Mouse (Mus musculus) testis, adult 2 months (tissue): ENCODE results near the gene Dynlt1c. TPM values are rescaled to one million over a fixed set of nuclear protein-coding genes. Genes with fewer than 3 reads are reported as not detected.
A peak's percentile ranks its signal among the peaks of the same experiment; 100 is the strongest.
"Not testable (repeated sequence)": the region's sequence is repeated elsewhere in the genome, so short reads cannot be mapped to it uniquely, and the experiment has no call there.

Source experiments
- H3K27ac ChIP-seq: fragments of 200-500 bp; 2 replicates; pipeline ENCODE4 v1.5.1; 2012; ENCODE audit warnings: low read depth, low read length; ENCODE audit not compliant: control insufficient read depth, insufficient read depth
- H3K27me3 ChIP-seq: fragments of 200-500 bp; 2 replicates; pipeline ENCODE4 v1.6.1; 2012; ENCODE audit warnings: mild to moderate bottlenecking, low read length, moderate library complexity; ENCODE audit not compliant: control insufficient read depth, insufficient read depth
- H3K36me3 ChIP-seq: fragments of 200-500 bp; 2 replicates; pipeline ENCODE4 v1.6.1; 2012; ENCODE audit warnings: mild to moderate bottlenecking, low read length; ENCODE audit not compliant: control insufficient read depth, insufficient read depth
- H3K4me1 ChIP-seq: fragments of 200-500 bp; 2 replicates; pipeline ENCODE4 v1.6.1; 2012; ENCODE audit warnings: low read length; ENCODE audit not compliant: control insufficient read depth, insufficient read depth
- H3K4me3 ChIP-seq: fragments of 200-500 bp; 2 replicates; pipeline ENCODE4 v1.5.1; 2012; ENCODE audit warnings: low read depth, mild to moderate bottlenecking, low read length, moderate library complexity, mixed read lengths; ENCODE audit not compliant: control insufficient read depth
- POLR2A ChIP-seq: fragments of 200-500 bp; IDR thresholded peaks from 2 replicates; pipeline ENCODE4 v1.6.1; 2012; ENCODE audit warnings: low read depth, mild to moderate bottlenecking, inconsistent platforms, low read length, moderate library complexity; ENCODE audit not compliant: control insufficient read depth
- polyA plus RNA-seq: library from polyadenylated mRNA; depleted of rRNA; stranded (reverse); fragments of >200 nt; gene quantifications from 2 replicates; pipeline ENCODE4 v1.2.3, GENCODE M21; 2012; rRNA removed

Gene Dynlt1c
- polyA plus RNA-seq, 1 experiment = 14.1 TPM

GRCm38 (mm10) chr17:6655567-6656281, 54.3 kb downstream of the Dynlt1c start, which contains the start of gene Dynlt1f:
TSS of gene Dynlt1f (minus strand) at chr17:6655900.
- H3K36me3 ChIP-seq, H3K27me3 ChIP-seq, H3K4me1 ChIP-seq: not testable (repeated sequence)
- peak within 1 kb of the TSS; percentile 92 for H3K27ac ChIP-seq
- peak; percentile 31; the same call in 1 of the 2 replicates for TF ChIP-seq POLR2A
- peak within 1 kb of the TSS; percentile 92 for H3K4me3 ChIP-seq

GRCm38 (mm10) chr17:6656471-6656870, 55.0 kb downstream of the Dynlt1c start:
- H3K4me1 ChIP-seq, H3K36me3 ChIP-seq, H3K27me3 ChIP-seq, H3K4me3 ChIP-seq, H3K27ac ChIP-seq: not testable (repeated sequence)

- not testable (repeated sequence) for H3K4me1 ChIP-seq, H3K27ac ChIP-seq, H3K27me3 ChIP-seq, H3K36me3 ChIP-seq, H3K4me3 ChIP-seq
Observed at GRCm38 (mm10) chr17:6658801-6659200, 57.3 kb downstream of the Dynlt1c start, which contains the start of gene Sytl3. TSS of gene Sytl3 (plus strand) at chr17:6659093.

Other genes with a start within 250 kb of the Dynlt1c start
- 1,644 and 1,736 TPM in 2 replicates for gene Dynlt1b, start 171.6 kb upstream of the Dynlt1c start, polyA plus RNA-seq
- gene Dynlt1f, start 54.2 kb downstream of the Dynlt1c start, polyA plus RNA-seq = 780 and 809 TPM in 2 replicates
- gene Sytl3, start 57.4 kb downstream of the Dynlt1c start, polyA plus RNA-seq = 0.66 and 1.2 TPM in 2 replicates
- gene Ezr, start 181.1 kb downstream of the Dynlt1c start, polyA plus RNA-seq = 4.5 and 7.8 TPM in 2 replicates